Mouse (Mus musculus) G1E (cell line): Measurements from ENCODE around the gene 2310033P09Rik. TPM values are rescaled to one million over a fixed set of nuclear protein-coding genes. Genes with fewer than 3 reads are reported as not detected.

Experiments
- ATAC-seq: 2 replicates; pipeline ENCODE4 v1.8.0; 2016; ENCODE audit warnings: mild to moderate bottlenecking; ENCODE audit not compliant: insufficient number of reproducible peaks, poor library complexity, low FRiP score, severe bottlenecking; ENCODE audit errors: extremely low read depth
- DNase-seq: peaks from one replicate; pipeline ENCODE4 v3.0.0; 2012; ENCODE audit warnings: low spot score
- H3K27me3 ChIP-seq: 2 replicates; pipeline ENCODE4 v1.6.1; 2012; ENCODE audit warnings: mild to moderate bottlenecking, low read length, inconsistent platforms; ENCODE audit not compliant: insufficient read depth
- H3K36me3 ChIP-seq: replicated peaks from 2 replicates; pipeline ENCODE3; 2012; ENCODE audit warnings: mild to moderate bottlenecking, inconsistent platforms
- H3K4me1 ChIP-seq: 2 replicates; pipeline ENCODE4 v1.6.1; 2012; ENCODE audit warnings: low read depth, low read length, inconsistent platforms, mixed read lengths; ENCODE audit not compliant: insufficient read depth
- H3K4me3 ChIP-seq: 2 replicates; pipeline ENCODE4 v1.5.1; 2012; ENCODE audit warnings: low read depth, mild to moderate bottlenecking, inconsistent platforms, low read length, moderate library complexity, mixed read lengths
- H3K9me3 ChIP-seq: replicated peaks from 2 replicates; pipeline ENCODE4 v1.6.1; 2012; ENCODE audit warnings: inconsistent platforms
- CTCF ChIP-seq: IDR thresholded peaks from 2 replicates; pipeline ENCODE4 v1.5.1; 2012; ENCODE audit warnings: low read depth, low read length, inconsistent platforms, mixed read lengths
- GATA1 ChIP-seq: IDR thresholded peaks from 2 replicates; pipeline ENCODE4 v1.6.1; 2012; ENCODE audit warnings: borderline replicate concordance, low read length, inconsistent platforms, mixed read lengths
- GATA2 ChIP-seq: IDR thresholded peaks from 2 replicates; pipeline ENCODE4 v1.6.1; 2012; ENCODE audit warnings: low read depth, low read length, inconsistent platforms, borderline replicate concordance
- POLR2AphosphoS5 ChIP-seq: IDR thresholded peaks from 2 replicates; pipeline ENCODE4 v1.6.1; 2012; ENCODE audit warnings: low read depth, low read length, inconsistent platforms; ENCODE audit not compliant: insufficient replicate concordance
- TAL1 ChIP-seq: conservative IDR thresholded peaks from 2 replicates; pipeline ENCODE4 v1.6.1; 2012; ENCODE audit warnings: low read depth, low read length, inconsistent platforms, mixed read lengths
- polyA plus RNA-seq: library from polyadenylated mRNA; stranded (reverse); fragments of >175 nt; gene quantifications from 2 replicates; pipeline ENCODE4 v1.2.3, GENCODE M21; 2012
- total RNA-seq, 2 experiments: library from RNA; stranded (forward) in 1 of 2; stranded (reverse) in 1 of 2; fragments of 200-1000 nt in 1 of 2; fragments of >200 nt in 1 of 2; fragmentation: Nextera tagmentation in 1 of 2; gene quantifications; 2 replicates each; pipeline ENCODE4 v1.2.3; 2014 to 2017

The 2310033P09Rik gene
- total and polyA plus RNA-seq, 3 experiments: 9.0 to 37.3 (median 10.7) TPM

DNA sequence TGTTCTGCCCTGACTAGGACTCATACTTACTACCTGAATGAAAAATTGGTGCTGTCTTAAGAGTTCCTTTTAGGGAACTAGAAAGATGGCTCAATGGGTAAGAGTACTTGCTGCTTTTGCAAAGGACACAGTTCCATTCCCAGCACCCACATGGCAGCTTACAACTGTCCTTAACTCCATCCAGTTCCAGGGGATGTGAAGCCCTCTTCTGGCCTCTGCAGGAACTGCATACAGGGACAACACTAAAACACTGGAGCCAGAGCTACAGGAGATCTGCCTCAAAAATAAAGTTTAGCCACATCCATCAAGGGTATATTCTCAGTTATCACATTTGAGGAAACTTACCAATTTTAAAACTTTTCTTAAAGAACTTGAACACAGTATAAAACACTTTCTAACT is 10.9 kb downstream of the 2310033P09Rik start:
- TF ChIP-seq TAL1 (no peak), GATA2 (no peak), GATA1 (no peak), CTCF (peak; percentile 67), POLR2AphosphoS5 (no peak)
- DNase-seq (no peak), ATAC-seq (no peak)
- H3K27me3 ChIP-seq: no peaks in the 10 kb centered on the region
- peaks cover 93% of the 10 kb centered on the region for H3K36me3 ChIP-seq
- no peaks in the 10 kb centered on the region for H3K9me3 ChIP-seq
- peaks cover 82% of the 10 kb centered on the region for H3K4me1 ChIP-seq
- no peak overlapping the region for H3K4me3 ChIP-seq

DNA sequence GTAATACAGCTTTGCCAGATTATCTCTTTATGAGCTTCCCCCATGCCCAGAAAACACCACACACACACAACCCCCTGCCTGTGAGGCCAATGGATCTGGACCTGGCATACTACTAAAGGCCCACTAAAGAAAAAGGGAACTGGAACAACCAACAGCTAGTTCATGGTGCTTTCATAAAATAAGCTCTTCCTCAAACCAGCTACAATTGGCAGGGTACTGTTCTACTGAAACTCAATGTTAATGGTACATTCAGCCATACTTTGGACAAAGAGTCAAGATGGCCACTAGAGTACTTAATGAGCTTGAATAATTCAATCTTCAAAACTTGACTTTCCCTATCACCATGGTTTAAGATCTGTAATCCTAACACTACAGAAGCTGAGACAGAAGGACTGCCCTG is 13.5 kb downstream of the 2310033P09Rik start:
- H3K27me3 ChIP-seq: no peaks in the 10 kb centered on the region
- H3K36me3 ChIP-seq: peaks cover 84% of the 10 kb centered on the region
- no peaks in the 10 kb centered on the region for H3K9me3 ChIP-seq
- no peak for DNase-seq
- peaks cover 88% of the 10 kb centered on the region for H3K4me1 ChIP-seq
- H3K4me3 ChIP-seq: no peak overlapping the region
- no peak for ATAC-seq
- no peak for TF ChIP-seq TAL1
- TF ChIP-seq POLR2AphosphoS5: no peak
- no peak for TF ChIP-seq GATA2
- TF ChIP-seq CTCF: no peak
- TF ChIP-seq GATA1: no peak

DNA sequence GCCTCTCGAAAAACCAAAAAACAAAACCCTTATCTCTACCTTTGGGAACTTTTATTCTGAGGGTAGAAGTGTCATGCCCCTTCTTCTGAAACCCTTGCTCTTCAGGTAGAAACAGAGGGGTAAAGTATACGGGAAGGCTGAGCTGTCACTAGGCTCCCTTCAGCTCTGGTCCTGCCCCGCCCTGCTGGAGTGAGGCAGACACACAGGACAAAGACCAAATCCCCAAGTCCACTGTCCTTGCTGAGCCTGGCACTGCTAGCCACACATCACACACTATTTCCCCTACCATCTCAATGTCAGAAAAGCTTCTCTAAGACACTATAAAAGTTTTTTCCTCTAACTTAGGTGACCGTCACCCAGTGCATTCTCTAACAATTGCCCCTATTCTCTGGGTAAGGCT is 14.2 kb downstream of the 2310033P09Rik start:
- Histone ChIP-seq H3K4me1 (peaks cover 85% of the 10 kb centered on the region), H3K27me3 (no peaks in the 10 kb centered on the region), H3K4me3 (no peak overlapping the region), H3K9me3 (no peaks in the 10 kb centered on the region), H3K36me3 (peaks cover 79% of the 10 kb centered on the region)
- ATAC-seq (no peak), DNase-seq (no peak)
- no peak for TF ChIP-seq GATA1
- TF ChIP-seq TAL1: no peak
- TF ChIP-seq POLR2AphosphoS5: no peak
- no peak for TF ChIP-seq GATA2
- TF ChIP-seq CTCF: no peak

DNA sequence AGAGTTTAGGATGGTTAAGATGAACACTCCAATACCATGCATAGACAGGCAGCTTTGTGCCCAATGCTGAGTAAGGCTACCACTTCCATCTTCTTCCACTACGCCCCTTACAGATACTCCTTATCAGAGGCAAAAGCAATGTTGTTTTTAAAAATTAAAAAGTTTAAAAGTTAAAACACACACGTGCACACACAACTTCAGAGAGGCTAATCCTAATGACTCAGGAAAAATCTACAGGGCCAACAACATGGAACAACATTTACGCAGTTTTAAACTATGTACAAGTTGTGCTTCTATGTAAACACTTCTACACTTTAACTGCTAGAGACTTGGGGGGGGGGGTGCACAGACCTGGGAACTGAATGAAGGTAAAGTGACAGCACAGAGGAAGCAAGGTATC is 15.9 kb downstream of the 2310033P09Rik start:
- TF ChIP-seq TAL1 (no peak), CTCF (no peak), GATA1 (no peak), GATA2 (no peak), POLR2AphosphoS5 (no peak)
- ATAC-seq (no peak), DNase-seq (no peak)
- Histone ChIP-seq H3K4me3 (no peak overlapping the region; the same call in 1 of the 2 replicates), H3K27me3 (no peaks in the 10 kb centered on the region), H3K9me3 (no peaks in the 10 kb centered on the region), H3K4me1 (peaks cover 77% of the 10 kb centered on the region), H3K36me3 (peaks cover 63% of the 10 kb centered on the region)

DNA sequence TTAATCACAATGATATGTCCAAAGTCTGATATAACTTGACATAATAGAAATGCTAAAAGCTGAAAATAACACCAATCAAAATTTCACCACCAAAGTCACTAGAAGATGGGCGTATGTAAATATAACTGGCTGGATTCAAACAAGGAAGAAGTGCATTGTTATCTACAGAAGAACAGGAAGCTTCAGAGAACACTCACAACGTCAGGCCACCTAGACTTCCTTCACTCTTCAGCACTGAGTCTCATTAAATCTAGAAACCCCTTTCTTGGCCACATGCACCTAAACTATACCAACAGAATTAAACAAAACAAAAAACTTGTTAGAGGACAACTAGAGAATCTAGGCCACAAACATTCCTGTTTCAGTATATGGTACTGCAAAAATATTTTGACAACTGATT is 16.3 kb downstream of the 2310033P09Rik start:
- Histone ChIP-seq H3K4me3 (no peak overlapping the region; the same call in 1 of the 2 replicates), H3K4me1 (peaks cover 79% of the 10 kb centered on the region), H3K27me3 (no peaks in the 10 kb centered on the region), H3K9me3 (no peaks in the 10 kb centered on the region), H3K36me3 (peaks cover 60% of the 10 kb centered on the region)
- DNase-seq (no peak), ATAC-seq (no peak)
- no peak for TF ChIP-seq GATA1
- no peak for TF ChIP-seq POLR2AphosphoS5
- no peak for TF ChIP-seq TAL1
- no peak for TF ChIP-seq GATA2
- TF ChIP-seq CTCF: no peak

DNA sequence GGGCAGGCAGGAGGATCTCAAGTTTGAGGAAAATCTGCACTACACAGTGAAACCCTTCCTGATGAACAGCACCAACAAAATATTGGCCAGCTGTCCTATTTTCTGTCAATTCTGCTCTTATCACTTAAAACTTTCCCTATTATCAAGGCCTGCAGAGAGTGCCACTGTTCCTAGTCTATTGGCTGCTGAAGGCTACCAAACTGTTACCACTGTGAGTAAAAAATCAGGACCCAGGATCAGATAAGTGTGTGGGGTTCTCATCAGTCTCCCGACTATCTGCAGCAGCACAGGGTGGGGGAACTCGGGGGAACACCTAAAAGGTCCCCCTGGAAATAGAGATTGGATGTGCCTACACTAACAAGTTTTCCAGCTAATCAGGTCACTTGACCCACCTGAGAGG is 17.0 kb downstream of the 2310033P09Rik start:
- DNase-seq (no peak), ATAC-seq (no peak)
- Histone ChIP-seq H3K4me3 (peak overlapping the region; percentile 35; the same call in 1 of the 2 replicates), H3K27me3 (no peaks in the 10 kb centered on the region), H3K9me3 (no peaks in the 10 kb centered on the region), H3K36me3 (peaks cover 54% of the 10 kb centered on the region), H3K4me1 (peaks cover 81% of the 10 kb centered on the region)
- 0 out of 2 replicates have a peak, but pooled peaks have one; percentile 8 for TF ChIP-seq TAL1
- TF ChIP-seq POLR2AphosphoS5: no peak

DNA sequence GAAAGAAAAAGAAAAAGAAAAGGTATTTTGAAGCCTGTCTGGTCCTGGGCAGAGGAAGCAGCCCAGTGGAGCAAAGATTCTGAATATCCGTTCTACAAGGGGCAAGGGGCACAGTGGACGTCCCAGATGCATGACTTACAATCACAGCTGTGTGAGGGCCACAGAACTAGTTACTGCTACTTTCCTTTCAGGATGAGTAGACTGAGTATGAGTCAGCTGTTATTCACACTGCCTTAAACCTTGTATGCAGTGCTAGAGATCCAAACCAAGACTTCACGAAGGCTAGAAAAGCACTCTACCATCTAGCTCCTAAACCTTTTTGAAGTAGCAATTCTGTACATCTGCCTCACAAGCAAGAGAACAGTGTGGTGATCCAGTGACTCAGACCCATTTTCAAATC is 18.1 kb downstream of the 2310033P09Rik start:
- Histone ChIP-seq H3K4me3 (peak overlapping the region; percentile 93; the same call in 1 of the 2 replicates), H3K9me3 (no peaks in the 10 kb centered on the region), H3K27me3 (no peaks in the 10 kb centered on the region), H3K36me3 (peaks cover 43% of the 10 kb centered on the region), H3K4me1 (peaks cover 78% of the 10 kb centered on the region)
- TF ChIP-seq GATA2 (no peak), GATA1 (no peak), CTCF (no peak), TAL1 (no peak), POLR2AphosphoS5 (no peak)
- ATAC-seq: no peak
- DNase-seq: no peak
